Mouse (Mus musculus) hindbrain, embryonic 11.5 days (tissue): ENCODE data around the gene Snca. TPM values are rescaled to one million over a fixed set of nuclear protein-coding genes. Genes with fewer than 3 reads are reported as not detected.

Source experiments
- polyA plus RNA-seq: library from polyadenylated mRNA; unstranded; fragments of >200 nt; fragmentation: Nextera tagmentation; extraction: Ambion mirVana; gene quantifications from 2 replicates; pipeline ENCODE4 v1.2.1, GENCODE M21; 2014

Gene Snca
- polyA plus RNA-seq, 1 experiment from 2014 or later, result 36.2 TPM

Other genes starting within 250 kb of the Snca start
- gene Mmrn1, start 95.1 kb upstream of the Snca start, polyA plus RNA-seq, result 6.2 and 7.4 TPM in 2 replicates